In genomic region chr5:12457509-12457908, GRCm38 (mm10) we compare ENCODE assay signal across 15 mouse cellular contexts.
"Had no signal": no experiment of that assay in that cellular context is flagged by ENCODE, and none has a peak within 500 bp of the region (broad histone marks: within the 10 kb centered on the region; RNA-seq: fewer than 3 reads in every experiment).

No protein-coding gene starts in this region.

- H3K9me3 ChIP-seq: neural tube, embryonic 15.5 days; stomach, embryonic 15.5 days had no signal

- H3K27me3 ChIP-seq: neural tube, embryonic 15.5 days; stomach, embryonic 15.5 days had no signal

- H3K9ac ChIP-seq: neural tube, embryonic 15.5 days; stomach, embryonic 15.5 days had no signal

- H3K4me1 ChIP-seq: neural tube, embryonic 15.5 days; stomach, embryonic 15.5 days had no signal

- H3K4me2 ChIP-seq: neural tube, embryonic 15.5 days; stomach, embryonic 15.5 days had no signal

- H3K4me3 ChIP-seq: neural tube, embryonic 15.5 days; stomach, embryonic 15.5 days had no signal

- H3K27ac ChIP-seq: neural tube, embryonic 15.5 days; stomach, embryonic 15.5 days; stomach, postnatal 0 days had no signal

- H3K36me3 ChIP-seq: neural tube, embryonic 15.5 days; stomach, embryonic 15.5 days had no signal

- DNase-seq: retina, postnatal 1 day; right cerebral cortex, adult 18-20 months; right cerebral cortex, postnatal 14 days; right cerebral cortex, postnatal 25 days; right cerebral cortex, postnatal 4 days; spleen, adult 18-20 months; thymus, adult 18-20 months; thymus, adult 2 months; thymus, postnatal 14 days; thymus, postnatal 25 days; thymus, postnatal 36 days; thymus, postnatal 4 days had no signal
